Mouse (Mus musculus) embryonic facial prominence, embryonic 14.5 days (tissue): ENCODE results near the gene Crygc. TPM values are rescaled to one million over a fixed set of nuclear protein-coding genes. Genes with fewer than 3 reads are reported as not detected.

ENCODE experiments used
- polyA plus RNA-seq: library from polyadenylated mRNA; unstranded; fragments of >200 nt; fragmentation: Nextera tagmentation; extraction: Ambion mirVana; gene quantifications from 2 replicates; pipeline ENCODE4 v1.2.1, GENCODE M21; 2014

Crygc gene
- polyA plus RNA-seq, 1 experiment from 2014 or later = not detected

Other genes starting within 250 kb of the Crygc start
- gene Plekhm3, start 116.9 kb downstream of the Crygc start, polyA plus RNA-seq = 5.6 and 6.0 TPM in 2 replicates
- gene Akr1cl, start 40.9 kb downstream of the Crygc start, polyA plus RNA-seq = 0.17 and 0.25 TPM in 2 replicates
- 0.29 TPM in 1 of 2 replicates, not detected in the other for gene Cryge, start 22.5 kb downstream of the Crygc start, polyA plus RNA-seq
- gene Crygd, start 10.2 kb downstream of the Crygc start, polyA plus RNA-seq = not detected in 2 replicates
- 0.35 TPM in 1 of 2 replicates, not detected in the other for gene Crygb, start 8.6 kb upstream of the Crygc start, polyA plus RNA-seq
- gene Cryga, start 29.7 kb upstream of the Crygc start, polyA plus RNA-seq = not detected in 2 replicates
- gene Gm28845, start 45.9 kb upstream of the Crygc start, polyA plus RNA-seq = not detected in 2 replicates
- 0.31 and 0.64 TPM in 2 replicates for gene D630023F18Rik, start 49.5 kb upstream of the Crygc start, polyA plus RNA-seq
- 145 and 165 TPM in 2 replicates for gene Idh1, start 112.8 kb upstream of the Crygc start, polyA plus RNA-seq
- 14.8 and 14.9 TPM in 2 replicates for gene Pikfyve, start 113.0 kb upstream of the Crygc start, polyA plus RNA-seq
- 0.10 and 0.18 TPM in 2 replicates for gene Pth2r, start 208.4 kb upstream of the Crygc start, polyA plus RNA-seq